Mouse (Mus musculus): ENCODE results near the gene Jag1. TPM values are rescaled to one million over a fixed set of nuclear protein-coding genes. Genes with fewer than 3 reads are reported as not detected.

Gene Jag1
- total and polyA plus RNA-seq, 3 experiments, result 0.42 TPM; not detected in 2

- H3K27me3 ChIP-seq (ENCODE audit: control insufficient read depth in 1 of 2, insufficient read depth in 2 of 2, low read length in 2 of 2), result no peaks in the 10 kb centered on the region
- no peak for TF ChIP-seq ZMIZ1 (IDR thresholded peaks at IDR 0.05; ENCODE audit: low read depth, low read length)
- TF ChIP-seq USF1 (IDR thresholded peaks at IDR 0.05; ENCODE audit: low read depth, low read length), result no peak
- no peak for TF ChIP-seq ZKSCAN1 (IDR thresholded peaks at IDR 0.05; ENCODE audit: low read depth, low read length)
- TF ChIP-seq KAT2A (conservative IDR thresholded peaks at IDR 0.05; ENCODE audit: low read depth, low read length), result no peak
- no peak for TF ChIP-seq SIN3A (IDR thresholded peaks at IDR 0.05; ENCODE audit: low read length)
- TF ChIP-seq CHD1 (IDR thresholded peaks at IDR 0.05; ENCODE audit: low read depth, low read length), result no peak
- no peak for TF ChIP-seq E2F4 (IDR thresholded peaks at IDR 0.05; ENCODE audit: borderline replicate concordance, low read depth, low read length)
- TF ChIP-seq POLR2AphosphoS2 (IDR thresholded peaks at IDR 0.05; ENCODE audit: low read length), result no peak
- TF ChIP-seq UBTF (IDR thresholded peaks at IDR 0.05; ENCODE audit: borderline replicate concordance, insufficient read depth, low read depth, low read length), result no peak
- TF ChIP-seq ELF1 (IDR thresholded peaks at IDR 0.05; ENCODE audit: low read depth, low read length), result no peak
- TF ChIP-seq TBP (IDR thresholded peaks at IDR 0.05; ENCODE audit: low read depth, low read length), result no peak
- TF ChIP-seq RCOR1 (IDR thresholded peaks at IDR 0.05; ENCODE audit: low read depth, low read length), result no peak
- no peak for TF ChIP-seq MEF2A (IDR thresholded peaks at IDR 0.05; ENCODE audit: extremely low read depth, insufficient replicate concordance, low read depth, low read length, poor library complexity, severe bottlenecking)
- no peak for TF ChIP-seq MAFK (IDR thresholded peaks at IDR 0.05; ENCODE audit: borderline replicate concordance, low read depth, low read length)
- TF ChIP-seq NRF1 (IDR thresholded peaks at IDR 0.05; ENCODE audit: insufficient read depth, low read depth, low read length, poor library complexity, severe bottlenecking), result no peak
- TF ChIP-seq TAL1 (IDR thresholded peaks at IDR 0.05; ENCODE audit: low read length), result no peak
- no peak for TF ChIP-seq CHD2 (IDR thresholded peaks at IDR 0.05; ENCODE audit: low read length)
Measured at GRCm38 (mm10) chr2:137073473-137074312, 42.8 kb downstream of the Jag1 start.

GRCm38 (mm10) chr2:137067479-137068110 is 48.8 kb downstream of the Jag1 start:
- no peak overlapping the region for H3K4me3 ChIP-seq (ENCODE audit: control insufficient read depth in 1 of 2, insufficient read depth in 1 of 2, low read depth in 2 of 2, low read length in 2 of 2)
- TF ChIP-seq RCOR1 (IDR thresholded peaks at IDR 0.05; ENCODE audit: low read depth, low read length) (no peak), KAT2A (conservative IDR thresholded peaks at IDR 0.05; ENCODE audit: low read depth, low read length) (no peak), MYC (IDR thresholded peaks at IDR 0.05; ENCODE audit: low read depth, low read length) (no peak), TAL1 (IDR thresholded peaks at IDR 0.05; ENCODE audit: low read length) (no peak), ZKSCAN1 (IDR thresholded peaks at IDR 0.05; ENCODE audit: low read depth, low read length) (no peak), ZNF384 (IDR thresholded peaks at IDR 0.05; ENCODE audit: low read depth, low read length) (no peak), ELF1 (IDR thresholded peaks at IDR 0.05; ENCODE audit: low read depth, low read length) (no peak), GATA1 (IDR thresholded peaks at IDR 0.05; ENCODE audit: low read depth, low read length) (no peak), BHLHE40 (IDR thresholded peaks at IDR 0.05; ENCODE audit: borderline replicate concordance, low read depth, low read length) (no peak), GABPA (IDR thresholded peaks at IDR 0.05; ENCODE audit: low read depth, low read length) (no peak)
- no peaks in the 10 kb centered on the region for H3K4me1 ChIP-seq (ENCODE audit: control insufficient read depth in 1 of 2, insufficient read depth in 2 of 2, low read length in 2 of 2)
- no peaks in the 10 kb centered on the region for H3K9me3 ChIP-seq (replicated peaks; ENCODE audit: insufficient read depth, low read length)
- H3K36me3 ChIP-seq (ENCODE audit: control insufficient read depth in 1 of 2, insufficient read depth in 2 of 2, low read length in 2 of 2), result no peaks in the 10 kb centered on the region
- H3K79me2 ChIP-seq (ENCODE audit: control insufficient read depth, insufficient read depth, low read length, poor library complexity), result no peaks in the 10 kb centered on the region
- no peak overlapping the region for H3K9ac ChIP-seq (ENCODE audit: control insufficient read depth, low read depth, low read length, poor library complexity, severe bottlenecking)
- H3K27ac ChIP-seq (ENCODE audit: control insufficient read depth, low read depth, low read length), result no peak overlapping the region
- DNase-seq (ENCODE audit: low read depth, low spot score), result no peak
- H3K27me3 ChIP-seq (ENCODE audit: control insufficient read depth in 1 of 2, insufficient read depth in 2 of 2, low read length in 2 of 2), result no peaks in the 10 kb centered on the region

More at GRCm38 (mm10) chr2:137073473-137074312, 42.8 kb downstream of the Jag1 start:
- Histone ChIP-seq H3K36me3 (ENCODE audit: control insufficient read depth in 1 of 2, insufficient read depth in 2 of 2, low read length in 2 of 2) (no peaks in the 10 kb centered on the region), H3K9me3 (replicated peaks; ENCODE audit: insufficient read depth, low read length) (no peaks in the 10 kb centered on the region), H3K79me2 (ENCODE audit: control insufficient read depth, insufficient read depth, low read length, poor library complexity) (no peaks in the 10 kb centered on the region), H3K9ac (ENCODE audit: control insufficient read depth, low read depth, low read length, poor library complexity, severe bottlenecking) (no peak overlapping the region), H3K27ac (ENCODE audit: control insufficient read depth, low read depth, low read length) (no peak overlapping the region), H3K4me3 (ENCODE audit: control insufficient read depth in 1 of 2, insufficient read depth in 1 of 2, low read depth in 2 of 2, low read length in 2 of 2) (no peak overlapping the region), H3K4me1 (ENCODE audit: control insufficient read depth in 1 of 2, insufficient read depth in 2 of 2, low read length in 2 of 2) (no peaks in the 10 kb centered on the region)
- DNase-seq (ENCODE audit: low read depth, low spot score), result no peak
